Mouse (Mus musculus): ENCODE results near the gene Gm9.
"Not testable (repeated sequence)": the region's sequence is repeated elsewhere in the genome, so short reads cannot be mapped to it uniquely, and the experiment has no call there.

The Gm9 gene

DNA sequence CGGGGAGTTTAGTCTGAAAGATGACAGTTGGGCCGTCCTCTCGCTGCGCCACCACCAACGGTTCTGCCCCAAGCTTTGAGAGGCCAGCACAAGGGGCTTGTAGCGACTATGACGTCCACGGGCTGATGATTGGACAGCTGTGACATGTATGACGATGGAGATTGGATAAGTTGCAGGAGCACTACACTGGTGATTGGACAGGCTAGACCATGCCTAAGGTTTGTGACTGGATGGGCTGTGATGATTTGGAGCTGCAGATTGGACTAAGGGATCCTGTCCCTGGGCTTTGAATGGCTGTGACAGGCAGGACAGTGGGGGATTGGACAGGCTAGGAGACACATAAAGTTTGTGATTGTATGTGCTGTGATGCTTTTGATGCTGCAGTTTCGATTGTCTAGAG lies at the start of gene Gm9:
Gene Gm9 (minus strand): TSS at position 101 of the 400 bp plus-strand sequence.
- no peak for DNase-seq

GRCm38 (mm10) chrX:37249619-37250018 lies 38.8 kb upstream of the Gm9 start, which contains the start of gene Rhox3a:
TSS of gene Rhox3a (plus strand) at chrX:37249919.
- not testable (repeated sequence) for DNase-seq

DNA sequence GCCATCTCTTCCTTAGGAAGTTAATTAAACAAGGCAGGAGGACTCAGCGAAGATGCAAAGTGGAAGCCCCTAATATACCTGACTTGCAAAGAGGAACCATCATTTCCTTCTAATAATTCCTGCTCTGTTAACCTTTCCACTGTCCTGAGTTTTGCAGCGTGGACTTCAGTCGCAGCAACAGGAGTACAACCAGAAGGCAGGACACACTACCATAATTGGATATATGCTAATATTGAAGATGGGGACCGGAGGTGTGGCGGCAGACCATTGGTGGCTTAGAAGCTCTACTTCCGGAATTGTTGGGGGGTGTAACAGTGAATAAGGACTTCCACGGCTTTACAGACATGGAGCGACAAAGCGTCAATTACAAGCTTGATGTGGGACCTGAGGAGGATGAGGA lies 33.8 kb upstream of the Gm9 start, which contains the start of gene Rhox2a:
Gene Rhox2a (plus strand): TSS at position 301 of the 400 bp plus-strand sequence.
- not testable (repeated sequence) for DNase-seq

DNA sequence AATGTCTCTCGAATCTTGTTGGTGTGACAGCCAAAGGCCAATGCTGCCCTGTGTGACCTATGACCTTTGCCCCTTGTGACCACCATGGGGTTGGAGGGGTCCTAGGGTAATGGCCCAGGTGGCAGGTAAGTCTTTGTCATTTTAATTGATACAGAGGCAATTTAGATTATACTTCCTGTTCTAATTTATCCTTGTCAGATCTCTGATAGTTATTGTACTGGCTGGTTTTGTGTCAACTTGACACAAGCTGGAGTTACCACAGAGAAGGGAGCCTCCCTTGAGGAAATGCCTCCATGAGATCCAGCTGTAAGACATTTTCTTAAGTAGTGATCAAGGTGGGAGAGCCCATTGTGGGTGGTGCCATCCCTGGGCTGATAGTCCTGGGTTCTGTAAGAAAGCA lies 11.3 kb upstream of the Gm9 start, which contains the start of gene Rhox1:
Gene Rhox1 (minus strand): TSS at position 101 of the 400 bp plus-strand sequence.
- not testable (repeated sequence) for DNase-seq

- no peak for DNase-seq
Observed at GRCm38 (mm10) chrX:37198676-37199075, 12.2 kb downstream of the Gm9 start.

- DNase-seq = peak; percentile 19
Observed at GRCm38 (mm10) chrX:37191744-37192379, 19.0 kb downstream of the Gm9 start.

GRCm38 (mm10) chrX:37191105-37191743 lies 19.6 kb downstream of the Gm9 start, which contains the start of the genes Ndufa1 and Rnf113a1:
TSS of gene Ndufa1 (minus strand) at chrX:37191163.
TSS of gene Rnf113a1 (plus strand) at chrX:37191245.
- peak; percentile 86 for DNase-seq

DNA sequence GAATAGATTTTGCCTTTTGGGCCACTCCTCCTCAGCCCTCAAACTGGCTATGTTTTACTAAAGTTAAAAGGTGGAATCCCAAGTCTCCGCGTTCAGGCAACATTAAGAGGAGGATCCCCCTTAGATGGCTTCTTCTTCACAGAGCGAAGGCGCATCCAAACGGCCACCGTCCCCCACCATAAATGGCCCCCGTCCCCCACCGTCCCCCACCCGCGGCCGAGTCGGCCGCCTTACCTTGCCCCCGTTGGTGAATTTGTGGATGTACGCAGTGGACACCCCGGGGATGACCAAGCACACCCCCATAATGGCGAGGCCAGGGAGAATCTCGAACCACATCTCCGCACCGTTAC lies 20.1 kb downstream of the Gm9 start:
- no peak for DNase-seq

DNA sequence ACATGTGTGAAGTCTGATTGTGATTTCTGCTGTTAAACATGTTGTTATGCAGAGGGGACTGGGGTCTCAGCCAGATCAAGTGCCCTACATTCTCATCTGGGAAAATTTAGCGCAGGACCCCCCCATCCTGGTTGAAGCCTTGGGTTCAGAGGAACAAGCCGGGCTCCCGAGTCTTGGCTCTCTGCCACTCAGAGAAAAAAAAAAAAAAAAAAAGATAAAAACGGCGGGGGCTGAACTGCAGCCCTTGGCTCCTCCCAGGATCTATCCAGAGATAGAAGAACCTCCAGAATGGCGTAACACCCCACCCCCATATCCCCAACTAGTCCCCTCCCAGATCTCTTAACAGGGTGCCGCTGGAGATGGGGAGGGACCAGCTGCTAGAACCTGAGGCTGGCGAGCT lies 26.4 kb downstream of the Gm9 start:
- not testable (repeated sequence) for DNase-seq

DNA sequence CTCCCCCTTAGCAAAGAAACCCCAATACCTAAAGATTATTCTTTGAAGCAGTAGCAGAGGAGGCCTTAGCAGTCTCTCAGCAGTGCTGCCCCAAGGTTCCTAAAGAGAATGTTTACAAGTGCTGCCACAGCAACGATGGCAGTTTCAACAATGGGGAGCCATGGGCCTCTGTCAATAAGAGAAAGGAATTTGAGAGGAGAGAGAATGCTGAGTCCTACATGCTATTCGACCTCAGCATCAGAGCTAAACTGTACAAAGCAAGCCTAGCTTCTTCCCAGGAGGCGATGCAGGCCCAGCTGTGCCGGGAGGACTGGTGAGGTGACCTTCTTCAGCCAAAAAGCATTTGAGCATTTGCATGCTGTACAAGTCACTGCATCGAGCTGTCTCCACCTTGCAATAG lies 42.1 kb downstream of the Gm9 start, which contains the start of gene Akap14:
Gene Akap14 (minus strand): TSS at position 101 of the 400 bp plus-strand sequence.
- DNase-seq = no peak

GRCm38 (mm10) chrX:37167085-37167484 lies 43.8 kb downstream of the Gm9 start:
- peak; percentile 58 for DNase-seq

DNA sequence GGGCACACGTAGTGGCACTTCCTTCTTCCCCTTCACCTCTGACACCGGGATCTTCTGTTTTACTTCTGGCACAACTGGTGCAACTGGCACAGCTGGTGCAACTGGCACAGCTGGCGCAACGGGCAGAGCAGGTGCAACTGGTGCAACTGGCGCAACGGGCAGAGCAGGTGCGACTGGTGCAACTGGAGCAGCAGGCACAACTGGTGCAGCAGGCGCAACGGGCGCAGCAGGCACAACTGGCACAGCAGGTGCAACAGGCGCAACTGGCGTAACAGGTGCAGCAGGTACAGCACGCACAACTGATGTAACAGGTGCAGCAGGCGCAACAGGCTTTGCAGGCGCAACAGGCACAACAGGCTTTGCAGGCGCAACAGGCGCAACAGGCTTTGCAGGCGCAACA lies 47.7 kb downstream of the Gm9 start:
- no peak for DNase-seq

DNA sequence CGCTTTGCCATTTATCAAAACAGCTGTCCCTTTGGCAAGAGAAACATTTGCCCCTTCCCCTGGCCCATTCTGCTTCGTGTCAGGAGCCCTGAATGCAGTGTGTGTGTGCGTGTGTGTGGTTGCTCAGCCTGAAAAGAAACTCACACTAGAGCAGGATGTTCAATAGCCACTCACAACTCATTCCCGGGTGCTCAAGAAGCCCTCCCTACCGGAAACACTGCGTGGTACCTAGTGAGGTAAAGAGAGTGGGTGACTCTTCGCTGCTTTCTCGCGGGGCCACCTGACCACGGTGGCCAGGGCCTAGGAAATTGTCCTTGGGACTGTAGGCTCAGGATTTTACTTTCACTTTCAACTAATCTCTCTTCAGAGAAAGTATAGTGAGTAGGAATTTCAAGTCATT lies 49.7 kb downstream of the Gm9 start:
- DNase-seq = no peak

Measured in embryo, embryonic 11 days (tissue).